Mouse (Mus musculus): ENCODE measurements around the gene Chd9. TPM values are rescaled to one million over a fixed set of nuclear protein-coding genes. Genes with fewer than 3 reads are reported as not detected.

The Chd9 gene
- total RNA-seq, 2 experiments from 2014 or later = 47.2 to 49.5 TPM

DNA sequence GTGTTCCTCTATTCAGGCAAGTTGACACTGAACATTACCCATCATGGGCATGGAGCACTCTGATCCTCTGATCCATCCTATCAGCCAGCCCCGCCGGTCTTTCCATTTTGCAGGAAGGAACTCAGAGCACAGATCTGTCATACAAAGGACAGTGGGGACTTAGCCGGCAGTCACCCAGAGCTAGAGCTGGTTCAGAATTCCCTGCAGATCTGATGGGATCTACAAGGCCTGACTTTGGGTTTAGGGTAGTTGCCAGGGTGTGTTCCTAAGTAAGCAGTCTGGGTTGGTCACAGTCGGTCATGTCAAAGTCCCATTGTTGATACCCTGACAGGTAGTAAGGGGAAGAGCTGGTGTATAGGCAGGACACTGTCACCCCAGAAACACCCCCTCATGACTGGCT, 39.8 kb downstream of the Chd9 start:
- peak overlapping the region; percentile 93 for H3K27ac ChIP-seq
- no peak for TF ChIP-seq CTCF (IDR thresholded peaks at IDR 0.05)
- no peak for DNase-seq
- intact Hi-C loops (cut with DNase I) = loop anchor here (2.0 kb wide), 2 partner anchors 27 to 37 kb away; no protein-coding TSS in a partner anchor
- H3K4me3 ChIP-seq = no peak overlapping the region

DNA sequence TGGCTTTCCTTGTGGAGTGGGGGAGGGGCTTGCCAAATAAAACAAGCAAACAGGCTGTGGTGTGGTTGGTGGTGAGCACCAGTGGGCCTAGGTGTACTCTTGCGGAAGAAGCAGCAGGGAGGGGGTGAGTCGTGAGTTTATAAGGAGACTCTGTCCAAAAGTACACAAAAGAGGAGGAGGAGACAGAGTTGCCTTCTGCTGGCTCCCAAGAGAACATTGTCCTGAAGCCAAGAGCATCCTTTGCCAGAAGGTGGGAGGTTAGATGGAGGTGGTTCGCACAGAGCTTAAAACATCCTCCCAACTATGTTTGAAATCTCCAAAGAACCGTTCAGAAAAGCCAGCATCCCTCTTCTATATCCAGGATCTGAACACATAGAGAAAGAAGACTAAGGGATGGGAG, 40.2 kb downstream of the Chd9 start:
- Histone ChIP-seq H3K4me3 (no peak overlapping the region), H3K27ac (peak overlapping the region; percentile 93)
- DNase-seq = peak; percentile 36
- intact Hi-C loops (cut with DNase I) = loop anchor here (2.0 kb wide), 2 partner anchors 28 to 38 kb away; no protein-coding TSS in a partner anchor
- TF ChIP-seq CTCF (IDR thresholded peaks at IDR 0.05) = no peak

DNA sequence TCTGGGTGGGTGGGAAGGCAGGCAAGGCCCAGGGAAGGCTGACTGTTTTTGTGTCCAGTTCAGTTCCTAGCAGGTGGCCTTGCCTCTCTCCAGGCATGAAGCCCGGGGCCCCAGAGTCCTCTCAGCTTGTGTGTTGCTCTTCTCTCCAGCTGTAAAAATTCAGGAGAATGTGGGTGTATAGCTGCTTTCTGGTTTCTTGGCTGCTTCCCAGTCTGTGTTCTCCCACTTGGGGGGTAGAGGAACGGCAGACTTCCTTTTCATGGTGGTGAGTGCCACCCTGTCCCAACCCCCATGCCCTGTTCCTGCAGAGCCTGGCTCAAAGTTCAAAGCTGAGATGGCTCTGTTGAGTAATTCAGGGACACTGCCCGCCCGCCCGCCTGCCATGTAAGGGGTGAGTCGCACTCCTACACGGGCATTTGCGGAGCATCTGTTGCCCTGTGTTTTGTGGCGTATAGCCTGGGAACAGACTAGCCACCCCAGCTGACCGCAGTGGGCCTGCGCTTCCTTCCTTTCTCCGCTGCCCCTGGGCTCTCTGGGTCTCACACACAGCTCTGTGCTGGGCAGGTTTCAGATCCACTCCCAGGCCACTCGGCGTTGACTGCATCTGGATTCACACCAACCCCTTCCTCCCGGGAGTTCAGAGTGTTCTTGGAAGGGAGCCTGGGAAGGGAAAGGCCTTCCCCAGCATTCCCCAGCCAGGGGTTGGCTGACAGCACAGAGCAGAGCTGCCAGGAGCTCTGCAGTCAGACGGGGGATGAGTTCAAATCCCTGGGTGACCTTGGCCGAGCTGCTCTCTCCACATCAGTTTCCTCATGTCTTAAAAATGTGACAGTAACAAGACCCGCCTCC, 41.1 kb downstream of the Chd9 start:
- peak overlapping the region; percentile 63 for H3K4me3 ChIP-seq
- peak overlapping the region; percentile 93 for H3K27ac ChIP-seq
- no peak for TF ChIP-seq CTCF (IDR thresholded peaks at IDR 0.05)
- peak; percentile 95 for DNase-seq
- intact Hi-C loops (cut with DNase I) = loop anchor here (1.0 to 2.0 kb wide), 3 partner anchors 21 to 38 kb away; no protein-coding TSS in a partner anchor

DNA sequence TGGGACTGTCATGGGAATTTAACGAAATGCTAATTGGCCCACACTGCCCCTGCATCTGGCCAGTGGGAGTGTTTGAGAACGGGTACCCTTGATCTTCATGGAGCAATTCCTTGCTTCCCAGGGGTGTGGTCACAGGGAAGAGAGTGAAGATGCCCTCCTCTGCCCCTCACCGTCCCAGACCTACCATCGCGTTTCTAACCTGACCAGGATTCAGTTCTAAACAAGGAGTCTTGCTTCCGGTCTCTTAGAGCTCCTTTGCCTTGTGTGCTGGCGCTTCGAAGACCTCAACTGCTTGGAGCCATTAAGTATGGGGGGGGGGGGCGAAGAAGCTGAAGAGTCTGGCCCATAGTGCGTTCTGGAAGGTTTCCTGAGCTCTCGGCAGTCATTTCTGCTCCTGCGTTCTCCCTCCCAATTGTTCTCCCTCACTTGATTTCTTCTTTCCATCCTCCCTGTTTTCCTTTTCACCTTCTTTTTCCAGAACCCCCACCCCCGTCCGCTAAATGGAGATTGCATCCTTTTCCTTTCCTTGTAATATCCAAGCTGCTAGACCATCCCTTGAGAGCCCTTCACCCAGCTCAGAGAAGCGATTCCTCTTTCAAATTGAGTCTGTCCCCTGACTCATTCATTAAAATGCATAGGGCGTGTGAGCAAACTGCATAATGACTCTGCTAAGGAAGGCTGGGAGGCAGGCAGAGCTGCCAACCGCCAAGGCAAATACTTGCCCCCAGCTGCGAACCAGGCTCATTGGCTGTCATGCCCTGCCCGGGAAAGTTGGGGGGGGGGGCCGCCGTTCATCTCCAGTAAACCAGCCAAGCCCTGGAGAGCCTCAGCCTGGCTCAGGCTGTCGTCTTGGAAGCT, 42.0 kb downstream of the Chd9 start:
- H3K27ac ChIP-seq = peak overlapping the region; percentile 93
- peak; percentile 50 for DNase-seq
- TF ChIP-seq CTCF (IDR thresholded peaks at IDR 0.05) = no peak
- peak overlapping the region; percentile 63 for H3K4me3 ChIP-seq
- intact Hi-C loops (cut with DNase I) = loop anchor here (1.0 to 2.0 kb wide), 3 partner anchors 22 to 39 kb away; no protein-coding TSS in a partner anchor

DNA sequence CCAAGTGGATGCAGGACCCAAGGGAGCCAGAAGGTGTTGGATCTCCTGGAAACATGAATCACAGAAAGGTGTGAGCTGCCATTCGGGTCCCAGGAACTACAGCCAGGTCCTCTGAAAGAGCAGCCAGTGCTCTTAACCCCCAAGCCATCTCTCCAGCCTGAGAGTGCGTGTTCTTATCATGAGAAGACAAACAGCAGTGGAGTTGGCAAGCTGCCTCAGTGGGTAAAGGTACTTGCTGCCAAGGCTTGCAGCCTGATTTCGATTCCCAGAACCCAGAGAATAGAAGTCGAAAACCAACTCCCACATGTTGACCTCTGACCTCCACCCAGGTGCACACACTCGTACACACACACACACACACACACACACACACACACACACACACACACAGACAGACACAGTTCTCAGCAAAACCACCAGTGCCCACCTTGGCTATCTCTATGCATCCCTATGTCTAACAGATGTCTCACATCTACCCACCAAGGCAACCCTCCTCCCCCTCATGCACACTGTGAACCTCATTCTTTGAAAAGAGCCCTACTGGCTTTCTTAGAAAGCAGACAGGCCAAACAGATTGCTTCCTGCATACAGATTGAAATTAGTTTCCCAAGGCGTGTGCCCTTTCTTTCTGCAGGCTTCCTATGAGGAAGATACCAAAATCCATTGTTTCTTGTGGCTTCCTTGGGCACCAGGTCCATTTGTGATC, 43.4 kb downstream of the Chd9 start:
- H3K4me3 ChIP-seq = no peak overlapping the region
- H3K27ac ChIP-seq = peak overlapping the region; percentile 6; the same call in 1 of the 2 replicates
- peak; percentile 30 for DNase-seq
- no peak for TF ChIP-seq CTCF (IDR thresholded peaks at IDR 0.05)
- intact Hi-C loops (cut with DNase I) = no loop called here

DNA sequence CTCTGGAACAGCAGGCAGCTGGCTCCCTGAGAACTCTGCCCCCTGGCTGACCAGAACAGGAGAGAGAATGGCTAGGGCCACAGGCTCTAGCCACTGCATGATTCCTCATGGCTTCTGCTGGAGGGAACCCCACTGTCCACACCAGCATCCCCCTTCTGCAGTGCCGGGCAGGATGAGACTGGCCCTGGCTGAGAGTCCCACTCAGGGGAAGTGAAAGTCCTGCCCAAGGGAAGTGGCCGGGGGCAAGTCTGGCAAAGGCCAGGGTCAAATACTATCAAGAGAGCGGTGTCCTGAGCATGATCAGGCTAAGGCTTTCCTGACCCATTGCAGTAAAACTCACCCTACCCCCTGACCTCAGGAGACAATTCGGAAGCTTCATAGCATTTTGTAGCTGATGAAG, 44.9 kb downstream of the Chd9 start:
- TF ChIP-seq CTCF (IDR thresholded peaks at IDR 0.05) = no peak
- peak; percentile 41 for DNase-seq

DNA sequence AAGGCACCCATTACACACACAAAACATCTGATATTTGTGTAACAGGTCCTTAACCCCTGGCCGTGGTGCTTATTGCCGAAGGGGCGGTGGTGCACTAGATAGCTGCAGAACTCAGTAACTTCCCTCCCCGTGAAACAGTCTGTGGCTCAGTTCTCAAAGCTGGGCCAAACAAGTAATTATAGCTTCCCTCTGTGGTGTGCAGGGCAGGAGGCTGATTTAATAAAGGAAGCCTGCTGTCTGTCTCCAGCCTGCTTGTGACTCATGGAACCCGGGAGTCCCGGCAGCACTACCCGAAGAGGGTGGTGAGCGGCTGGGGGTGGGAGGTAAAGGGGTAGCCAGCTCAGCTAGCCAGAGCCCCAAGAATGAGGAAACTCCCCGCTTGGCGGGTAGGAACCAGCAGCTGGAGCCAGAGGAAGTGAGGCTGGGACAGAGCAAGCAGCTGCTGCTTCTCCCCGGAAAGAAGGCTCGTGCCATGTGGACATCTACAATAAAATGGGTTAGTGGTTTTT, 48.1 kb downstream of the Chd9 start:
- intact Hi-C loops (cut with DNase I) = loop anchor here (2.0 kb wide), 2 partner anchors 31 to 47 kb away; partner anchors contain the start of gene Chd9
- H3K27ac ChIP-seq = peak overlapping the region; percentile 97
- DNase-seq = peak; percentile 88
- TF ChIP-seq CTCF (IDR thresholded peaks at IDR 0.05) = no peak
- peak overlapping the region; percentile 83 for H3K4me3 ChIP-seq

More for the DNA sequence above, 44.9 kb downstream of the Chd9 start:
- intact Hi-C loops (cut with DNase I) = no loop called here
- Histone ChIP-seq H3K4me3 (no peak overlapping the region), H3K27ac (no peak overlapping the region)

DNA sequence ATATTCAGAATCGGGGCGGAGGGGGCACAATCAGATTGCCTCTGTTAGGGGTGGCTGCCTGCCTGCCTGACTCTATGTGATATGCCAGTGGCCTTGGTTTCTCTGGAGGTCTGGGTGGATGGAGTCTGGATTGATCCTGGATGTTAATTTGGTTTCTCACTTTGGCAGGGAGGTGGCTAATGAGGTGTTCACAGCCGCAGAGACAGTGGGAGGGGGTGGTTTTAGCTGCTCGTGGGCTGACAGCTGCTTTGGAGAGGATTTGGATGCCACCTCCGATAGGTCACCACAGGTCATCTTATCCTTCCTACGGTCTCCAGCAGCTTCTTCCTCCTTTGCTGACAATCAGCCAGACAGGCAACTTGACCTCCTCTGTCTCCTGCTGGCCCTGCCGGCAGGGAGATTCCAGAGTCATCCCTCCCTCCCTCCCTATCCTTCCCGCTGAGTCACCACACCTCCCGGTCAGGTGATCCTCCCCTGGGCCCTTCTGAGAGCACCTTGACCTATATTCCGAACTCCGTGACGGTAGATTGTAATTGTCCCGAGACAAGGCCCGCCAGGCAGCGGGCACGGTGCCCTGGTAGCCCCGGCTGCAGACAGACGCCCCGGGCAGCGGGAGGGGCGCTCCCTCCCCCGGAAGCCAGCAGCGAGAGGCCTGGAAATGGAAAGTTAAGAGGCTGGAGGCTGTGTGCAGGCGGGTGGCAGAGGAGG, 48.7 kb downstream of the Chd9 start:
- Histone ChIP-seq H3K4me3 (peak overlapping the region; percentile 83), H3K27ac (peak overlapping the region; percentile 97)
- peak; percentile 90 for DNase-seq
- intact Hi-C loops (cut with DNase I) = loop anchor here (1.0 to 2.0 kb wide), 3 partner anchors 30 to 78 kb away; partner anchors contain the start of gene Chd9
- TF ChIP-seq CTCF (IDR thresholded peaks at IDR 0.05) = no peak

DNA sequence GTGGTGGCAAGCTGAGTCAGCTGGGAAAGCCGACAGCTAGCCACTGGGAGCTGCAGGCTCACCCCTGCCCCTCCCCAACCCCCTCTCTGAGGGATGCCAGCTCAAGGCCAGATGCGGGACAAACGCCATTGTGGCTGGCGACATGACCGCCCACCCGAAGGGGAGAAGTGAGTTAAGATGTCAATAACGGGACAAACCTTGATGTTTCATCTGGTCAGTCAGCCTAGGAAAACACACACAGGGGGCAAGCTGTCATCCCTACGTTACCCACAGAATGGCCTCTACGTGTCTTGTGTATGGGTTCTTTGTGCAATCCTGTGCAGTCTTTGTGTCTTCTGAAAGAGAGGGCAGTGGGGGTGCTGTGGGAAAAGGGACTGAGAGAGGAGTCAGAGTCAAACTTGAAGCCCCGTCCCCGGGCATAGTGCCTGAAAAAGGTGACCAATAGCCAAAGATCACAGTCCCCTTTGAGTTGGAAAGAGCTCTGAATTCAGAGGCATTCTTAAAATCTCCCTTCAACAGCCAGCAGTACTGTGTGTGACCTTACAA, 49.4 kb downstream of the Chd9 start:
- H3K4me3 ChIP-seq = peak overlapping the region; percentile 83
- peak overlapping the region; percentile 97 for H3K27ac ChIP-seq
- intact Hi-C loops (cut with DNase I) = loop anchor here (1.0 to 2.0 kb wide), 3 partner anchors 29 to 78 kb away; partner anchors contain the start of gene Chd9
- DNase-seq = peak; percentile 42
- TF ChIP-seq CTCF (IDR thresholded peaks at IDR 0.05) = no peak

DNA sequence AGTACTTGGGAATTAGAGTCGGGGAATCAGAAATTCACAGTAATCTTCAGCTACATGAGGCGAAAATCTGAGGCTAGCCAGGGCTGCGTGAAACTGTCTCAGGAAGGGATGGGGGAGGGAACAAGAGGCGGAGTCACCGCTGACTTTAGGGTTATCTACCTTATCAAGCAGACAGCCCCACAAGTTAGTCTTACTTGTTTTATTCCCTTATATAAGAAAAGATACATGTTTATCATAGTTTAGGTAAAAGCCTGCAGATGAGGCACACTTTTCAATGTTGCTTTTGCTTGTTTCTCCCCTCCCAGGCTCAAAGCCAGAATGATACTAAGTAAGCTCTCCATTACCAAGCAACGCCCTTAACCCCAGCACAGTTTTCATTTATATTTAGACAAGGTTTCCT, 50.4 kb downstream of the Chd9 start:
- DNase-seq = no peak
- intact Hi-C loops (cut with DNase I) = no loop called here
- Histone ChIP-seq H3K27ac (peak overlapping the region; percentile 97; the same call in 1 of the 2 replicates), H3K4me3 (no peak overlapping the region; the same call in none of the 2 replicates)
- no peak for TF ChIP-seq CTCF (IDR thresholded peaks at IDR 0.05)

DNA sequence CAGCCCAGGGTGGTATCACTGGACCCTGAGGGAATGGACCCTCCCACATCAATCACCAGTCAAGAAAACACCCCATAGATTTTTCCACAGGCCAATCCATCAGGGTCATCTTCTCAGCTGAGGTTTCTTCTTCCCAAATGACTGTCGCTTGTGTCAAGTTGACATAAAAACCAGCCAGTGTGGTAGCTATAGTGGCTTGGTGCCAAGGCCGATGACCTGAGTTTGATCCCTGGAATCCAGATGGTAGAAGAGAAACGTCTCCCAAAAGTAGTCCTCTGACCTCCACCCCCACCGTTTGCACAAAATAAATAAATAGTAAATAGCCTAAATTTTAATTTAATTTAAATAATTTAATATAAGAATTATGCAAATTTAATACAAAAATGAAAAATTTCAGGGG, 51.9 kb downstream of the Chd9 start:
- TF ChIP-seq CTCF (IDR thresholded peaks at IDR 0.05) = no peak
- intact Hi-C loops (cut with DNase I) = no loop called here
- peak; percentile 23 for DNase-seq
- Histone ChIP-seq H3K27ac (no peak overlapping the region), H3K4me3 (no peak overlapping the region)
